Mouse (Mus musculus): ENCODE results near the gene Rab5a.
A peak's percentile ranks its signal among the peaks of the same experiment; 100 is the strongest.
"Not testable (repeated sequence)": the region's sequence is repeated elsewhere in the genome, so short reads cannot be mapped to it uniquely, and the experiment has no call there.

Gene Rab5a

GRCm38 (mm10) chr17:53478858-53479603 lies at the start of gene Rab5a:
Gene Rab5a (plus strand): TSS chr17:53479234.
- DNase-seq (ENCODE audit: extremely low read depth, insufficient read length, low spot score): peak; percentile 99

- no peak for DNase-seq (ENCODE audit: extremely low read depth, insufficient read length, low spot score)
Measured at GRCm38 (mm10) chr17:53456152-53456551, 22.9 kb upstream of the Rab5a start.

- no peak for DNase-seq (ENCODE audit: extremely low read depth, insufficient read length, low spot score)
Measured at GRCm38 (mm10) chr17:53456742-53457141, 22.3 kb upstream of the Rab5a start.

GRCm38 (mm10) chr17:53462603-53463495 lies 16.2 kb upstream of the Rab5a start, which contains the start of gene Efhb:
Gene Efhb (minus strand): TSS chr17:53463321.
- DNase-seq (ENCODE audit: extremely low read depth, insufficient read length, low spot score): peak; percentile 40

GRCm38 (mm10) chr17:53463496-53463840 lies 15.6 kb upstream of the Rab5a start:
- no peak for DNase-seq (ENCODE audit: extremely low read depth, insufficient read length, low spot score)

- DNase-seq (ENCODE audit: extremely low read depth, insufficient read length, low spot score): peak; percentile 9
Measured at GRCm38 (mm10) chr17:53465569-53465968, 13.5 kb upstream of the Rab5a start.

- no peak for DNase-seq (ENCODE audit: extremely low read depth, insufficient read length, low spot score)
Measured at GRCm38 (mm10) chr17:53468697-53469096, 10.3 kb upstream of the Rab5a start.

- DNase-seq (ENCODE audit: extremely low read depth, insufficient read length, low spot score): no peak
Measured at GRCm38 (mm10) chr17:53478066-53478857, 772 bp upstream of the Rab5a start.

GRCm38 (mm10) chr17:53479604-53480041 lies 589 bp downstream of the Rab5a start:
- DNase-seq (ENCODE audit: extremely low read depth, insufficient read length, low spot score): peak; percentile 80

GRCm38 (mm10) chr17:53480433-53480832 lies 1.4 kb downstream of the Rab5a start:
- DNase-seq (ENCODE audit: extremely low read depth, insufficient read length, low spot score): no peak

- no peak for DNase-seq (ENCODE audit: extremely low read depth, insufficient read length, low spot score)
Measured at GRCm38 (mm10) chr17:53488291-53489006, 9.4 kb downstream of the Rab5a start.

GRCm38 (mm10) chr17:53489007-53489378 lies 10.0 kb downstream of the Rab5a start:
- no peak for DNase-seq (ENCODE audit: extremely low read depth, insufficient read length, low spot score)

- DNase-seq (ENCODE audit: extremely low read depth, insufficient read length, low spot score): no peak
Measured at GRCm38 (mm10) chr17:53502966-53503365, 23.9 kb downstream of the Rab5a start.

GRCm38 (mm10) chr17:53512311-53512951 lies 33.4 kb downstream of the Rab5a start:
- DNase-seq (ENCODE audit: extremely low read depth, insufficient read length, low spot score): no peak

GRCm38 (mm10) chr17:53519364-53519763 lies 40.3 kb downstream of the Rab5a start:
- no peak for DNase-seq (ENCODE audit: extremely low read depth, insufficient read length, low spot score)

- no peak for DNase-seq (ENCODE audit: extremely low read depth, insufficient read length, low spot score)
Measured at GRCm38 (mm10) chr17:53520509-53520908, 41.5 kb downstream of the Rab5a start.

- no peak for DNase-seq (ENCODE audit: extremely low read depth, insufficient read length, low spot score)
Measured at GRCm38 (mm10) chr17:53528034-53528433, 49.0 kb downstream of the Rab5a start.

- DNase-seq (ENCODE audit: extremely low read depth, insufficient read length, low spot score): no peak
Measured at GRCm38 (mm10) chr17:53531160-53531559, 52.1 kb downstream of the Rab5a start.

- DNase-seq (ENCODE audit: extremely low read depth, insufficient read length, low spot score): no peak
Measured at GRCm38 (mm10) chr17:53532425-53532824, 53.4 kb downstream of the Rab5a start.

- DNase-seq (ENCODE audit: extremely low read depth, insufficient read length, low spot score): not testable (repeated sequence)
Measured at GRCm38 (mm10) chr17:53539351-53539750, 60.3 kb downstream of the Rab5a start, which contains the start of gene Pp2d1. Gene Pp2d1 (minus strand): TSS chr17:53539451.
